Mouse (Mus musculus) 3134 (cell line): ENCODE data around the gene Samt3.

ENCODE experiments used
- DNase-seq: peaks from one replicate; pipeline ENCODE4 v3.0.0-alpha.2; 2011; ENCODE audit warnings: low spot score; ENCODE audit not compliant: insufficient read length; ENCODE audit errors: extremely low read depth

Gene Samt3

DNA sequence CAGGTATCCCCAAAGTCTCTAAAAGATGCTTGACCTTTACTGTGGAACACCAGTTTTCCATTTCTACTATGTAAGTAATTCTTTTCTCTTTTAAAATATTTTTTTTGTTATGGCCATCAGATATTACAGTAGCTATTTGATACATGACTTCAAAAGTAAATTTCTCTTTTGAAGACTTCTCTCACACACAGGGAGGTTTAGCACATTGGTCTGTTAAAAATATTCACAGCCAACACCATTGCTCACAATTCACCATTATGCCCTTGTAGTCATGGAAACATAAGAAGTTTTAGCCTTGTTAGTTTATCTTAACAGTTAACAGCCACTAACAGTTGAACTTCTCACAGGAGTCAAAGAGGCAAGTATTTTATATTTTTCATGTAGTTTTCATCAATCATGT lies at the start of gene Samt3:
Samt3 (plus strand) TSS at position 301 of the 400 bp plus-strand sequence.
- no peak for DNase-seq

DNA sequence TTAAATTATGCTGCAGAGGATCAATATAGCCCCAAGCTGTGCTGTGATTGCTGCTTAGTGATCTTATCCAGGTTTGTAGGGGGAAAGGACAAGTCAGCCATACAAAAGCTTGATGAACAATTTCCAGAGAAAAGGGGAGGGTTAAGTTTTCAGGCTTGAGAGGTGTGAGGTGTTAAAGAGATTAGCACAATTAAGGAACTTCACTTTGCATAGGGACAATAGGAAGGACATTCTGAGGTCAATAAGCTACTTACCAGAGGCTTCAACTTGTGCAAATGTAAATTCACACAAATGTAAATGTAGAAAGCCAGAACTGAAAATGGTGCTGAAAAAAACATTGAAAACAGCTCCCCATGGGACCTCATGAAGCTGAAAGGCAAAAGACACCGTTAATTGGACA lies 27.4 kb upstream of the Samt3 start:
- DNase-seq, result no peak

DNA sequence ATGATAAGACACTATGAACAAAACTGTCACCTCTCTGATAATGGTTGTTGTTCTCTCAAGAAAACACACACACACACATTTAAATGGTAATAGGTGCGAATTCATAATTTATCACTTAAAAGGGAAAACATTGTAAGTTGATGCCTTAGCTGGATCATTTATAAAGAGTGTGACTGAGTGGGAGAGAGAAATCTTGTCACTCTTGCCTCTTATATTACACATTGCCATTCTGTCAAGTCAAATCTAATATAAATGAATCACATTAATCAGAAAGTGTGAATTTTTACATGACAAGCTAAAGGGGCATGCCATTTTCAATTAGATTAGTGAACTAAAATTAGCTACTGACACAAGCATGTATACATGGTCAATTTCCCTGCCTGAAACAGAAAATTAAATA lies 44.7 kb downstream of the Samt3 start:
- no peak for DNase-seq
